Mouse (Mus musculus): Measurements from ENCODE around the gene Maml2. TPM values are rescaled to one million over a fixed set of nuclear protein-coding genes. Genes with fewer than 3 reads are reported as not detected.

Gene Maml2
- polyA plus RNA-seq, 1 experiment from 2014 or later: 9.8 TPM

- no peak overlapping the region for H3K4me2 ChIP-seq (ENCODE audit: low read depth, low read length)
- DNase-seq (ENCODE audit: low spot score): no peak
- no peak overlapping the region for H3K4me3 ChIP-seq (ENCODE audit: low read depth, low read length)
- H3K9me3 ChIP-seq (ENCODE audit: control insufficient read depth, low read length): no peaks in the 10 kb centered on the region
- WGBS: 80% methylated on average over 5 of the region's 5 CpGs
- H3K9ac ChIP-seq (ENCODE audit: low read depth, low read length): no peak overlapping the region
- no peak overlapping the region for H3K27ac ChIP-seq (replicated peaks; ENCODE audit: low read depth, low read length)
- H3K27me3 ChIP-seq (replicated peaks; ENCODE audit: control insufficient read depth, insufficient read depth, low read length): no peaks in the 10 kb centered on the region
- H3K4me1 ChIP-seq (ENCODE audit: control insufficient read depth, insufficient read depth, low read length): peaks cover 58% of the 10 kb centered on the region
- no peaks in the 10 kb centered on the region for H3K36me3 ChIP-seq (ENCODE audit: control insufficient read depth, insufficient read depth, low read length)
- no peak for ATAC-seq (ENCODE audit: low read depth)
Observed at GRCm38 (mm10) chr9:13303099-13303771, 5.5 kb downstream of the Maml2 start.

DNA sequence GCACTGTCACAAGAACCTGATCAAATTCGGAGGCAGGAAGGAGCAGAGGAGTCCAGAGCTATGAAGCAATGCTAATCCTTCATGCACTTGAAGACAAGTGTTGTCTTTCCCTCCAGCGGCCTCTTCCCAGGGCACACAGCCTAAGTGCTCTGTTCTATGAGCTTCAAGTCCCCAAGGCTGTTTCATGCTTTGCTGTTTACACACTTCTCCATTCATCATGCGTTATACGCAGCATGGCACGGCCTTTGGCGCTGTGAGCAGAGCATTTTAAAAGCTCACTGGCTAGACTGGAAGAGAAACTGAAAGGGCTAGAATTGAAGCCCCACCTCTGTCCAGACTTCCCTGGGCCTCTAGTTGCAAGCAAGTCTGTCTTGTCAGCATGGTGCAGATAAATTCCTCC, 6.2 kb downstream of the Maml2 start:
- H3K27ac ChIP-seq (replicated peaks; ENCODE audit: low read depth, low read length): no peak overlapping the region
- no peaks in the 10 kb centered on the region for H3K9me3 ChIP-seq (ENCODE audit: control insufficient read depth, low read length)
- 54% methylated on average over 6 of the region's 6 CpGs for WGBS
- H3K27me3 ChIP-seq (replicated peaks; ENCODE audit: control insufficient read depth, insufficient read depth, low read length): no peaks in the 10 kb centered on the region
- no peak overlapping the region for H3K9ac ChIP-seq (ENCODE audit: low read depth, low read length)
- ATAC-seq (ENCODE audit: low read depth) (no peak), DNase-seq (ENCODE audit: low spot score) (no peak)
- H3K4me3 ChIP-seq (ENCODE audit: low read depth, low read length): no peak overlapping the region
- no peak overlapping the region for H3K4me2 ChIP-seq (ENCODE audit: low read depth, low read length)
- H3K36me3 ChIP-seq (ENCODE audit: control insufficient read depth, insufficient read depth, low read length): no peaks in the 10 kb centered on the region
- peaks cover 51% of the 10 kb centered on the region for H3K4me1 ChIP-seq (ENCODE audit: control insufficient read depth, insufficient read depth, low read length)

- H3K27me3 ChIP-seq (replicated peaks; ENCODE audit: control insufficient read depth, insufficient read depth, low read length): no peaks in the 10 kb centered on the region
- H3K4me2 ChIP-seq (ENCODE audit: low read depth, low read length): no peak overlapping the region
- ATAC-seq (ENCODE audit: low read depth): no peak
- no peaks in the 10 kb centered on the region for H3K9me3 ChIP-seq (ENCODE audit: control insufficient read depth, low read length)
- H3K9ac ChIP-seq (ENCODE audit: low read depth, low read length): no peak overlapping the region
- no peak for DNase-seq (ENCODE audit: low spot score)
- 0 out of 2 replicates have a peak overlapping the region, but pooled peaks have one; percentile 49 for H3K27ac ChIP-seq (replicated peaks; ENCODE audit: low read depth, low read length)
- no peak overlapping the region for H3K4me3 ChIP-seq (ENCODE audit: low read depth, low read length)
- 87% methylated on average over 3 of the region's 3 CpGs for WGBS
- no peaks in the 10 kb centered on the region for H3K36me3 ChIP-seq (ENCODE audit: control insufficient read depth, insufficient read depth, low read length)
- H3K4me1 ChIP-seq (ENCODE audit: control insufficient read depth, insufficient read depth, low read length): peaks cover 26% of the 10 kb centered on the region
Observed at GRCm38 (mm10) chr9:13306471-13306870, 8.7 kb downstream of the Maml2 start.

- Histone ChIP-seq H3K4me2 (ENCODE audit: low read depth, low read length) (no peak overlapping the region), H3K27me3 (replicated peaks; ENCODE audit: control insufficient read depth, insufficient read depth, low read length) (no peaks in the 10 kb centered on the region), H3K4me1 (ENCODE audit: control insufficient read depth, insufficient read depth, low read length) (peaks cover 18% of the 10 kb centered on the region), H3K9ac (ENCODE audit: low read depth, low read length) (no peak overlapping the region), H3K4me3 (ENCODE audit: low read depth, low read length) (no peak overlapping the region), H3K9me3 (ENCODE audit: control insufficient read depth, low read length) (no peaks in the 10 kb centered on the region), H3K27ac (replicated peaks; ENCODE audit: low read depth, low read length) (peak overlapping the region; percentile 49), H3K36me3 (ENCODE audit: control insufficient read depth, insufficient read depth, low read length) (no peaks in the 10 kb centered on the region)
- WGBS: 36% methylated on average over 4 of the region's 4 CpGs
- DNase-seq (ENCODE audit: low spot score) (peak; percentile 84), ATAC-seq (ENCODE audit: low read depth) (peak; percentile 67)
Observed at GRCm38 (mm10) chr9:13307226-13307625, 9.5 kb downstream of the Maml2 start.

DNA sequence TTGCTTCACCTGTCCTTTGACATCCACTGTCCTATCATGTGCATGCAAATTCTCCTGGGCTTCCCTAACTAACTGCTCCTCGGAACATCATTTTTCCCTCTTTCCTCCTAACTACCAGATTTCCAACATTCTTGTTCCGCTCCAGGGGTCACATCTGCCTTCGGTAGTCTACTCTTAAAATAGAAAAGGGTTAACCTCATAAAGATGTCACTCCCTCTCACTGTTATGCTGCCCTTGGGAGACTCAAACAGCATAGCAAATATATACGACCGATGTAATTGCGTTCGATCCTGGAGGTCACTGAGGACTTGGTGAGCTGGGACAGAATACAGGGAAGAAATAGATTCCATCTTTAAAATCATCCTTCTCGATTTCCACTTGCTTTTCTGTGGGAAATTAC, 11.0 kb downstream of the Maml2 start:
- Histone ChIP-seq H3K27ac (replicated peaks; ENCODE audit: low read depth, low read length) (no peak overlapping the region), H3K36me3 (ENCODE audit: control insufficient read depth, insufficient read depth, low read length) (no peaks in the 10 kb centered on the region), H3K4me3 (ENCODE audit: low read depth, low read length) (no peak overlapping the region), H3K27me3 (replicated peaks; ENCODE audit: control insufficient read depth, insufficient read depth, low read length) (no peaks in the 10 kb centered on the region), H3K4me2 (ENCODE audit: low read depth, low read length) (no peak overlapping the region), H3K4me1 (ENCODE audit: control insufficient read depth, insufficient read depth, low read length) (peaks cover 16% of the 10 kb centered on the region), H3K9ac (ENCODE audit: low read depth, low read length) (no peak overlapping the region), H3K9me3 (ENCODE audit: control insufficient read depth, low read length) (no peaks in the 10 kb centered on the region)
- DNase-seq (ENCODE audit: low spot score) (no peak), ATAC-seq (ENCODE audit: low read depth) (no peak)
- 67% methylated on average over 8 of the region's 8 CpGs for WGBS

DNA sequence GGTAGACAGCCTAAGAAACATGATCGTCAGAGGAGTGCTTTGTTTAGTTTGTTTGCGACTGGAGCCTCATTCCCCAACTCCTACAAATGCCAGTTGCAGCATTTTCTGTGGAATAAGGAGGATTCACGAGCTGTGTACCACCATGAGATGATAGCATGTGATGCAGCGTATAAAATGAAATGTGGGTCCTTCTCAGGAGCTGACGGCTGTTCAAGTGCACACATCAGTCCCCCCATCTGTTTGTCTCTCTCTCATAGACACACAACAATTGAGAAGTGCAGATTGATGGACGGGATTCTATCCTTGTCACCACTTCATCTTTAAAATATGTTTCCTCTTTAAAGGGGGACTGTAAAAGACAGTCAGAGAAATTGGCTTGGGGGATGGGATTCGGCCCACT, 12.1 kb downstream of the Maml2 start:
- Histone ChIP-seq H3K27ac (replicated peaks; ENCODE audit: low read depth, low read length) (no peak overlapping the region), H3K36me3 (ENCODE audit: control insufficient read depth, insufficient read depth, low read length) (no peaks in the 10 kb centered on the region), H3K9ac (ENCODE audit: low read depth, low read length) (no peak overlapping the region), H3K27me3 (replicated peaks; ENCODE audit: control insufficient read depth, insufficient read depth, low read length) (no peaks in the 10 kb centered on the region), H3K4me1 (ENCODE audit: control insufficient read depth, insufficient read depth, low read length) (peaks cover 19% of the 10 kb centered on the region), H3K4me2 (ENCODE audit: low read depth, low read length) (no peak overlapping the region), H3K9me3 (ENCODE audit: control insufficient read depth, low read length) (no peaks in the 10 kb centered on the region), H3K4me3 (ENCODE audit: low read depth, low read length) (no peak overlapping the region)
- DNase-seq (ENCODE audit: low spot score) (no peak), ATAC-seq (ENCODE audit: low read depth) (no peak)
- WGBS: 68% methylated on average over 7 of the region's 7 CpGs

DNA sequence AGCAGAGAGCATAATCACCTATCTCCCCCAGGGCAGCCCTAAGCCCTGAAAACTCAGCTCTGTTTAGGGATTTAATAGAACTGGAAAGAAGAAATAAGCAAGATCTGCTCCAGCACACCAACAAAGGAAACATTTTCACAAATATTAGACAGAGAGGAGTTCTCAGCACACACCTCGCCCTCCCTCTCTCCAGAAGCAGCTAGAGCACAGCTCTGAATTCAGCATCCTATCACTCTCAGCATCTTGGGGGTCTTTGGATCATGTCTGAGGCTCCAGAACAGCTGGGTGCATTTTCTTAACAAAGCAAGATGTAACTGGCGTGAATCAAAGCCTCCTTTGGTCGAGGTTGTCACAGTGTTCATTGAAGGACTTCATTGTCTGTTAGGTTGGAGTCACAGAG, 12.5 kb downstream of the Maml2 start:
- Histone ChIP-seq H3K36me3 (ENCODE audit: control insufficient read depth, insufficient read depth, low read length) (no peaks in the 10 kb centered on the region), H3K9ac (ENCODE audit: low read depth, low read length) (no peak overlapping the region), H3K9me3 (ENCODE audit: control insufficient read depth, low read length) (no peaks in the 10 kb centered on the region), H3K4me3 (ENCODE audit: low read depth, low read length) (no peak overlapping the region), H3K4me1 (ENCODE audit: control insufficient read depth, insufficient read depth, low read length) (peaks cover 24% of the 10 kb centered on the region), H3K27ac (replicated peaks; ENCODE audit: low read depth, low read length) (no peak overlapping the region), H3K27me3 (replicated peaks; ENCODE audit: control insufficient read depth, insufficient read depth, low read length) (no peaks in the 10 kb centered on the region), H3K4me2 (ENCODE audit: low read depth, low read length) (no peak overlapping the region)
- 60% methylated on average over 3 of the region's 3 CpGs for WGBS
- ATAC-seq (ENCODE audit: low read depth) (no peak), DNase-seq (ENCODE audit: low spot score) (no peak)

- no peak overlapping the region for H3K9ac ChIP-seq (ENCODE audit: low read depth, low read length)
- ATAC-seq (ENCODE audit: low read depth): no peak
- H3K27ac ChIP-seq (replicated peaks; ENCODE audit: low read depth, low read length): no peak overlapping the region
- peaks cover 31% of the 10 kb centered on the region for H3K4me1 ChIP-seq (ENCODE audit: control insufficient read depth, insufficient read depth, low read length)
- H3K4me2 ChIP-seq (ENCODE audit: low read depth, low read length): no peak overlapping the region
- no peak overlapping the region for H3K4me3 ChIP-seq (ENCODE audit: low read depth, low read length)
- H3K36me3 ChIP-seq (ENCODE audit: control insufficient read depth, insufficient read depth, low read length): no peaks in the 10 kb centered on the region
- H3K9me3 ChIP-seq (ENCODE audit: control insufficient read depth, low read length): no peaks in the 10 kb centered on the region
- no peaks in the 10 kb centered on the region for H3K27me3 ChIP-seq (replicated peaks; ENCODE audit: control insufficient read depth, insufficient read depth, low read length)
- 30% methylated on average over 2 of the region's 2 CpGs for WGBS
- DNase-seq (ENCODE audit: low spot score): no peak
Observed at GRCm38 (mm10) chr9:13311094-13311493, 13.3 kb downstream of the Maml2 start.

GRCm38 (mm10) chr9:13313923-13314322, 16.2 kb downstream of the Maml2 start:
- 96% methylated on average over 2 of the region's 2 CpGs for WGBS
- no peak overlapping the region for H3K4me2 ChIP-seq (ENCODE audit: low read depth, low read length)
- no peaks in the 10 kb centered on the region for H3K36me3 ChIP-seq (ENCODE audit: control insufficient read depth, insufficient read depth, low read length)
- H3K9ac ChIP-seq (ENCODE audit: low read depth, low read length): no peak overlapping the region
- H3K4me1 ChIP-seq (ENCODE audit: control insufficient read depth, insufficient read depth, low read length): peaks cover 17% of the 10 kb centered on the region; the same call in 1 of the 2 replicates
- no peak overlapping the region for H3K27ac ChIP-seq (replicated peaks; ENCODE audit: low read depth, low read length)
- H3K27me3 ChIP-seq (replicated peaks; ENCODE audit: control insufficient read depth, insufficient read depth, low read length): no peaks in the 10 kb centered on the region
- H3K9me3 ChIP-seq (ENCODE audit: control insufficient read depth, low read length): no peaks in the 10 kb centered on the region
- no peak overlapping the region for H3K4me3 ChIP-seq (ENCODE audit: low read depth, low read length)
- ATAC-seq (ENCODE audit: low read depth) (no peak), DNase-seq (ENCODE audit: low spot score) (no peak)

Data from embryonic facial prominence, embryonic 14.5 days (tissue).